Mouse (Mus musculus) heart, postnatal 14 days (tissue): ENCODE data around the gene Aldh8a1. TPM values are rescaled to one million over a fixed set of nuclear protein-coding genes. Genes with fewer than 3 reads are reported as not detected.
"Not testable (repeated sequence)": the region's sequence is repeated elsewhere in the genome, so short reads cannot be mapped to it uniquely, and the experiment has no call there.

ENCODE experiments used
- DNase-seq, 2 experiments: peaks; one replicate each; pipeline ENCODE4 v3.0.0; 2021 to 2022
- intact Hi-C: fragments of 180-260 bp; cut with DNase I; formaldehyde crosslinking; loops from one replicate; pipeline ENCODE4 v1.15.1; 2025
- total RNA-seq, 2 experiments: library from RNA; stranded (reverse); gene quantifications; 2 replicates each; pipeline ENCODE4 v1.2.3; 2021

Gene Aldh8a1
- total RNA-seq, 2 experiments from 2014 or later, result not detected

GRCm38 (mm10) chr10:21366471-21366870, 10.6 kb upstream of the Aldh8a1 start:
- intact Hi-C loops, result no loop called here
- no peak for DNase-seq

GRCm38 (mm10) chr10:21367481-21367880, 9.6 kb upstream of the Aldh8a1 start:
- no peak for DNase-seq
- intact Hi-C loops, result no loop called here

- intact Hi-C loops, result no loop called here
- no peak for DNase-seq
Measured at GRCm38 (mm10) chr10:21369586-21369985, 7.5 kb upstream of the Aldh8a1 start.

GRCm38 (mm10) chr10:21372271-21372670, 4.8 kb upstream of the Aldh8a1 start:
- intact Hi-C loops, result no loop called here
- DNase-seq, result no peak

GRCm38 (mm10) chr10:21378196-21378944, 1.3 kb downstream of the Aldh8a1 start:
- intact Hi-C loops, result no loop called here
- DNase-seq, result peak in 1 of 2 experiments; percentile 30

- DNase-seq, result peak in 1 of 2 experiments; percentile 47
- intact Hi-C loops, result loop anchor here (1.0 to 10.0 kb wide), 4 partner anchors 82 to 779 kb away; partner anchors contain the start of gene 1700020N01Rik
Measured at GRCm38 (mm10) chr10:21382914-21383313, 5.8 kb downstream of the Aldh8a1 start.

- intact Hi-C loops, result loop anchor here (10.0 kb wide), 1 partner anchor 210 kb away; the partner anchor contains the start of gene 1700020N01Rik
Measured at GRCm38 (mm10) chr10:21385111-21385663, 8.1 kb downstream of the Aldh8a1 start.

GRCm38 (mm10) chr10:21389075-21389474, 12.0 kb downstream of the Aldh8a1 start:
- no peak for DNase-seq

More at GRCm38 (mm10) chr10:21385111-21385663, 8.1 kb downstream of the Aldh8a1 start:
- no peak for DNase-seq

GRCm38 (mm10) chr10:21390440-21390839, 13.3 kb downstream of the Aldh8a1 start:
- intact Hi-C loops, result no loop called here
- DNase-seq, result no peak

More at GRCm38 (mm10) chr10:21389075-21389474, 12.0 kb downstream of the Aldh8a1 start:
- intact Hi-C loops, result loop anchor here (10.0 kb wide), 1 partner anchor 206 kb away; the partner anchor contains the start of gene 1700020N01Rik

- no peak for DNase-seq
- intact Hi-C loops, result no loop called here
Measured at GRCm38 (mm10) chr10:21391286-21391685, 14.2 kb downstream of the Aldh8a1 start.

- no peak for DNase-seq
- intact Hi-C loops, result no loop called here
Measured at GRCm38 (mm10) chr10:21393390-21393789, 16.3 kb downstream of the Aldh8a1 start.

- no peak for DNase-seq
- intact Hi-C loops, result no loop called here
Measured at GRCm38 (mm10) chr10:21395426-21396139, 18.5 kb downstream of the Aldh8a1 start.

GRCm38 (mm10) chr10:21398873-21399425, 21.9 kb downstream of the Aldh8a1 start:
- DNase-seq, intact Hi-C loops: not testable (repeated sequence)

GRCm38 (mm10) chr10:21399622-21400021, 22.5 kb downstream of the Aldh8a1 start:
- intact Hi-C loops, result no loop called here
- no peak for DNase-seq

- peak in 1 of 2 experiments; percentile 12 for DNase-seq
- intact Hi-C loops, result no loop called here
Measured at GRCm38 (mm10) chr10:21400031-21400430, 22.9 kb downstream of the Aldh8a1 start.

- intact Hi-C loops, result no loop called here
- DNase-seq, result no peak
Measured at GRCm38 (mm10) chr10:21400453-21400852, 23.4 kb downstream of the Aldh8a1 start.

GRCm38 (mm10) chr10:21401259-21401658, 24.2 kb downstream of the Aldh8a1 start:
- peak in 1 of 2 experiments; percentile 19 for DNase-seq
- intact Hi-C loops, result no loop called here

- intact Hi-C loops, result no loop called here
- DNase-seq, result no peak
Measured at GRCm38 (mm10) chr10:21404822-21405221, 27.7 kb downstream of the Aldh8a1 start.

GRCm38 (mm10) chr10:21405707-21406534, 28.8 kb downstream of the Aldh8a1 start:
- intact Hi-C loops, result no loop called here
- no peak for DNase-seq

GRCm38 (mm10) chr10:21410711-21411110, 33.6 kb downstream of the Aldh8a1 start:
- intact Hi-C loops, result no loop called here
- DNase-seq, result no peak
